Mouse (Mus musculus) testis, adult 10 weeks (tissue): ENCODE data around the gene Ndp. TPM values are rescaled to one million over a fixed set of nuclear protein-coding genes. Genes with fewer than 3 reads are reported as not detected.

Source experiments
- polyA plus RNA-seq: library from polyadenylated mRNA; stranded (reverse); fragments of 350-450 nt; fragmentation: Illumina TruSeq; extraction: RNeasy Lipid Tissue Mini Kit (QIAGEN cat#74804); gene quantifications from one replicate; pipeline ENCODE4 v1.2.3, GENCODE M21; 2014; ENCODE audit warnings: low read depth, low replicate concordance

The Ndp gene
- polyA plus RNA-seq: not detected

GRCm38 (mm10) chrX:16911241-16911873, at the start of gene Ndp:
TSS of gene Ndp (minus strand) at chrX:16911774.

Other genes starting within 250 kb of the Ndp start
- 5.7 TPM for gene Maob, start 94.4 kb downstream of the Ndp start, polyA plus RNA-seq